Mouse (Mus musculus): ENCODE measurements around the gene Rbfox2. TPM values are rescaled to one million over a fixed set of nuclear protein-coding genes. Genes with fewer than 3 reads are reported as not detected.
"Not testable (repeated sequence)": the region's sequence is repeated elsewhere in the genome, so short reads cannot be mapped to it uniquely, and the experiment has no call there.

The Rbfox2 gene
- polyA plus RNA-seq, 1 experiment, result 78.3 TPM

DNA sequence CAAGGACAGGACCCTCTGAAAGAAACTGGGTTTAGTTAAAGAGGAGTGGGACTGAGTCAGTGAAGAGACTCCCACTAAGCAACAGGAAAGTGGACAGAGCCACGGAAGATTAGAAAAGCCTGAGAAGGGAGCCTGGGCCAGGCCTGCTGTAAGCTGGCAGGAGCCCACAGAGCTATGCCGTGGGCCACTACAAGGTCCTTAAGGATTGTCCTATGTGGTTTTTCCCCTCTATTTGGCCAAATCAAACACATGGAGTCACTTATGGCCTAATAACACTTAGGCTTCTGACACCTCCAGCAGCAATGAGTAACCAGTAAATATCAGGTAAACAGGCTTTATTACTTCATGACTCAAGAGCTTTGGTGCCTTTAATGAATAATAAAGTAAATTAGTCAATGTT, 31.2 kb downstream of the Rbfox2 start:
- Histone ChIP-seq H3K27ac (ENCODE audit: insufficient read depth, low read length) (no peak overlapping the region), H3K36me3 (ENCODE audit: control insufficient read depth, insufficient read depth, low read length, poor library complexity, severe bottlenecking) (no peaks in the 10 kb centered on the region), H3K9me3 (replicated peaks; ENCODE audit: control insufficient read depth, insufficient read depth, low read length, poor library complexity, severe bottlenecking) (no peaks in the 10 kb centered on the region), H3K4me3 (ENCODE audit: low read depth, low read length) (no peak overlapping the region), H3K9ac (ENCODE audit: low read depth, poor library complexity, severe bottlenecking) (no peak overlapping the region), H3K27me3 (ENCODE audit: control insufficient read depth, insufficient read depth, low read length, poor library complexity, severe bottlenecking) (no peaks in the 10 kb centered on the region), H3K4me1 (ENCODE audit: control insufficient read depth, insufficient read depth, low read length) (no peaks in the 10 kb centered on the region)
- TF ChIP-seq POLR2A (IDR thresholded peaks at IDR 0.05; ENCODE audit: insufficient read depth, low read length) (no peak), CTCF (IDR thresholded peaks at IDR 0.05; ENCODE audit: low read depth, low read length) (no peak), EP300 (IDR thresholded peaks at IDR 0.05; ENCODE audit: insufficient read depth, low read depth, low read length) (no peak)

DNA sequence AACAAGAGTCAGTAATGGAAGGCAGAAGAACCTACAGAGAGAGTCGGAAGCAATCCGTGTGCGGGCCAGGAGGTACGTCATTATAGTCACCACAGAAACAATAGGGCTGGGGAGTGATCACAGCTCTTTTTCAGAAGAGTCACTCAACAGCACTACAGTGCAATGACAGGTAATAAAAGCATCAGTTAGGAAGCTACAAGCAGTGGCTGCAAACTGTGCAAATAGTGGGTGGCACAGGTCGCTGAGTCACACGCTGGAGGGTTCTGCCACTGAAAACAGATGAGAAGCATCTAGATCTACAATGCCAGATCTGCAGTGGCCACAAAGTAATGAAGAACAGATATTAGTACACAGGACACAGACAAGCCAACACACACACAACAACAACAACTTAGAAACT, 32.9 kb downstream of the Rbfox2 start:
- TF ChIP-seq POLR2A (IDR thresholded peaks at IDR 0.05; ENCODE audit: insufficient read depth, low read length), result no peak
- TF ChIP-seq EP300 (IDR thresholded peaks at IDR 0.05; ENCODE audit: insufficient read depth, low read depth, low read length), result no peak
- no peak for TF ChIP-seq CTCF (IDR thresholded peaks at IDR 0.05; ENCODE audit: low read depth, low read length)
- H3K4me3 ChIP-seq (ENCODE audit: low read depth, low read length), result no peak overlapping the region
- no peak overlapping the region for H3K9ac ChIP-seq (ENCODE audit: low read depth, poor library complexity, severe bottlenecking)
- no peak overlapping the region for H3K27ac ChIP-seq (ENCODE audit: insufficient read depth, low read length)
- no peaks in the 10 kb centered on the region for H3K36me3 ChIP-seq (ENCODE audit: control insufficient read depth, insufficient read depth, low read length, poor library complexity, severe bottlenecking)
- no peaks in the 10 kb centered on the region for H3K27me3 ChIP-seq (ENCODE audit: control insufficient read depth, insufficient read depth, low read length, poor library complexity, severe bottlenecking)
- H3K9me3 ChIP-seq (replicated peaks; ENCODE audit: control insufficient read depth, insufficient read depth, low read length, poor library complexity, severe bottlenecking), result no peaks in the 10 kb centered on the region
- no peaks in the 10 kb centered on the region for H3K4me1 ChIP-seq (ENCODE audit: control insufficient read depth, insufficient read depth, low read length)

DNA sequence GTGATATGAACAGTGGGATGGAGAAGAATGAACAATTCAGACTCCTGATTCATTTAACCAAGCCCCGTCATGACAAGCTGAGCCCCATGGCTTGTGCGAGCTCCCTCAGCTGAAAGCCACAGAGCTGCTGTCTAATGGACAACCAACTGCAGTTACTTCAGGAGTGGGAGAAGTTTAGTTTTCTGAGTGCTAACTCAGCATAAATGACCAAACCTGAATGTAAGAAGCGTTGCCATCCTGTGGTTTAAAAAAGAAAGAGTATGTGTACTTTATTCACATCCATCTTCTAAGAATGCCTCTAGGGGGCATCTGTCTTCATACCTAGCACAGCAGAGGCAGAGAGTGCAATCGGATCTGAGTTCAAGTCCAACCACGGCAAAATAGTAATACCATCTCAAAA, 35.5 kb downstream of the Rbfox2 start:
- Histone ChIP-seq H3K9ac (ENCODE audit: low read depth, poor library complexity, severe bottlenecking) (no peak overlapping the region), H3K9me3 (replicated peaks; ENCODE audit: control insufficient read depth, insufficient read depth, low read length, poor library complexity, severe bottlenecking) (no peaks in the 10 kb centered on the region), H3K27ac (ENCODE audit: insufficient read depth, low read length) (no peak overlapping the region), H3K36me3 (ENCODE audit: control insufficient read depth, insufficient read depth, low read length, poor library complexity, severe bottlenecking) (no peaks in the 10 kb centered on the region), H3K4me1 (ENCODE audit: control insufficient read depth, insufficient read depth, low read length) (peaks cover 1% of the 10 kb centered on the region), H3K4me3 (ENCODE audit: low read depth, low read length) (no peak overlapping the region), H3K27me3 (ENCODE audit: control insufficient read depth, insufficient read depth, low read length, poor library complexity, severe bottlenecking) (no peaks in the 10 kb centered on the region)
- TF ChIP-seq EP300 (IDR thresholded peaks at IDR 0.05; ENCODE audit: insufficient read depth, low read depth, low read length) (no peak), POLR2A (IDR thresholded peaks at IDR 0.05; ENCODE audit: insufficient read depth, low read length) (no peak), CTCF (IDR thresholded peaks at IDR 0.05; ENCODE audit: low read depth, low read length) (no peak)

DNA sequence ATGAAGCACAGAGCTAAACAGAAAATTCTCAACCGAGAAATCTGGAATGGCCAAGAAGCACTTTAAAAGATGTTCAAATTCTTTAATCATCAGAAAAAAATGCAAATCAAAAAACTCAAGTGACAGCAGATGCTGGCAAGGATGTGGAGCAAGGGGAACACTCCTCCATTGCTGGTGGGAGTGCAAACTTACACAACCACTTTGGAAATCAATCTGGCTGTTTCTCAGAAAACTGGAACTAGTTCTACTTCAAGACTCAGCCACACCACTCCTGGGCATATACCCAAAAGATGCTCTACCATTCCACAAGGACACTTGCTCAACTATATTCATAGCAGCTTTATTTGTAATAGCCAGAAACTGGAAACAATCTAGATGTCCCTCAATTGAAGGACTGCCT, 37.3 kb downstream of the Rbfox2 start:
- not testable (repeated sequence) for H3K4me3 ChIP-seq (ENCODE audit: low read depth, low read length); H3K27ac ChIP-seq (ENCODE audit: insufficient read depth, low read length); H3K4me1 ChIP-seq (ENCODE audit: control insufficient read depth, insufficient read depth, low read length); H3K9ac ChIP-seq (ENCODE audit: low read depth, poor library complexity, severe bottlenecking); H3K9me3 ChIP-seq (replicated peaks; ENCODE audit: control insufficient read depth, insufficient read depth, low read length, poor library complexity, severe bottlenecking); H3K27me3 ChIP-seq (ENCODE audit: control insufficient read depth, insufficient read depth, low read length, poor library complexity, severe bottlenecking); H3K36me3 ChIP-seq (ENCODE audit: control insufficient read depth, insufficient read depth, low read length, poor library complexity, severe bottlenecking)

DNA sequence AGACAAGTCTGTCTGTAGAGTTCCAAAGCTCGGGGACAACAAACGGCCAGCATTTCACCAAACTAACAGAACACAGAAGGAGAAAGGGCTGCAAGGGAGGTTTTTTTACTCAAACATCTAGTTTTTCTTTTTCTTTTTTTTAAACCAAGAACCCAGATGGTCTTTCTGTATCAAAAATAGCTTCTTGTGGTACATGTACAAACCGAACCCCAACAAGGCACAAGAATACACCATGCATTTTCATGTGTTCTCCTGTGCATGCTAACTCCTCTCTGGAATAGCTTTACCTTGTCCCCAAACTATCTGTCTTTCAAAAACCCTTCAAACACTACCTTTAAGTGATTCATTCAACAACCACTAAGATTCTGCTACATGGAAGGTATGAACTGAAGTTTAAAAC, 38.4 kb downstream of the Rbfox2 start:
- no peak overlapping the region for H3K9ac ChIP-seq (ENCODE audit: low read depth, poor library complexity, severe bottlenecking)
- no peak overlapping the region for H3K27ac ChIP-seq (ENCODE audit: insufficient read depth, low read length)
- H3K4me1 ChIP-seq (ENCODE audit: control insufficient read depth, insufficient read depth, low read length), result peaks cover 1% of the 10 kb centered on the region
- no peaks in the 10 kb centered on the region for H3K36me3 ChIP-seq (ENCODE audit: control insufficient read depth, insufficient read depth, low read length, poor library complexity, severe bottlenecking)
- no peak overlapping the region for H3K4me3 ChIP-seq (ENCODE audit: low read depth, low read length)
- TF ChIP-seq CTCF (IDR thresholded peaks at IDR 0.05; ENCODE audit: low read depth, low read length), result no peak
- H3K9me3 ChIP-seq (replicated peaks; ENCODE audit: control insufficient read depth, insufficient read depth, low read length, poor library complexity, severe bottlenecking), result no peaks in the 10 kb centered on the region
- H3K27me3 ChIP-seq (ENCODE audit: control insufficient read depth, insufficient read depth, low read length, poor library complexity, severe bottlenecking), result no peaks in the 10 kb centered on the region

DNA sequence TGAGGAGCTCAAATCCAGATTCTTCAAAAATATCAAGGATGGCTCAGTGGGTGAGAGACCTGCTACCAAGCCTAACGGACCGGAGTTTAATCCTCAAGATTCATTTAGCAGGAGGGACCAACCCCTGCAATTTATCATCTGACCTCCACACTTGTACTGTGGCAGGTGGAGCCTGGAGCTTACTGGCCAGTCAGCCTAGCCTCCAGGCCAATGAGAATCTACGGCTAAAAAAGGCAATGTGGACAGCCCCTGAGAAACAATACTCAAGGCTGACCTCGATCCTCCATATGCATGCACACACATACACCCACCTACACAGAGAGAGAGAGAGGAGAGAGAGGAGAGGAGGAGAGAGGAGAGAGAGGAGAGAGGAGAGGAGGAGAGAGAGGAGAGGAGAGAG, 41.5 kb downstream of the Rbfox2 start:
- Histone ChIP-seq H3K9me3 (replicated peaks; ENCODE audit: control insufficient read depth, insufficient read depth, low read length, poor library complexity, severe bottlenecking) (no peaks in the 10 kb centered on the region), H3K4me3 (ENCODE audit: low read depth, low read length) (no peak overlapping the region), H3K9ac (ENCODE audit: low read depth, poor library complexity, severe bottlenecking) (no peak overlapping the region), H3K27me3 (ENCODE audit: control insufficient read depth, insufficient read depth, low read length, poor library complexity, severe bottlenecking) (no peaks in the 10 kb centered on the region), H3K36me3 (ENCODE audit: control insufficient read depth, insufficient read depth, low read length, poor library complexity, severe bottlenecking) (no peaks in the 10 kb centered on the region), H3K4me1 (ENCODE audit: control insufficient read depth, insufficient read depth, low read length) (peaks cover 1% of the 10 kb centered on the region), H3K27ac (ENCODE audit: insufficient read depth, low read length) (no peak overlapping the region)
- no peak for TF ChIP-seq EP300 (IDR thresholded peaks at IDR 0.05; ENCODE audit: insufficient read depth, low read depth, low read length)
- no peak for TF ChIP-seq CTCF (IDR thresholded peaks at IDR 0.05; ENCODE audit: low read depth, low read length)
- no peak for TF ChIP-seq POLR2A (IDR thresholded peaks at IDR 0.05; ENCODE audit: insufficient read depth, low read length)

DNA sequence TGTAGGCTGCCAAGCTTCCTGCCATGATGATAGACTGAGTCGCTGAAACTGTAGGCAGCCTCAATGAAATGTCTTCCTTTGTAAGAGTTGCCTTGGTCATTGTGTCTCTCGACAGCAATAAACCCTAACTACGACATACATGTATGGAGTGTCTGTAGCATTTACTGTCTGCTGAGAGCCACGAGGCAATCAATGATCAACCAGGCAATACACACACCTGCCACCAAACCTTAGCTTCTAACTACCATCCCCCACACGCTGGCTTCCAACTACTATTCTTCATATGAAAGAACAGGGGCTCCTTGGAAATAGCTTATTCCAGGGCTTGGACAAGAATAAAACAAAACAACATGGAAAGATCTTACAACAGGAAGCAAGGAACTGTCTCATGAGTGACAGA, 42.5 kb downstream of the Rbfox2 start:
- peaks cover 1% of the 10 kb centered on the region for H3K4me1 ChIP-seq (ENCODE audit: control insufficient read depth, insufficient read depth, low read length)
- no peak overlapping the region for H3K27ac ChIP-seq (ENCODE audit: insufficient read depth, low read length)
- TF ChIP-seq EP300 (IDR thresholded peaks at IDR 0.05; ENCODE audit: insufficient read depth, low read depth, low read length) (no peak), CTCF (IDR thresholded peaks at IDR 0.05; ENCODE audit: low read depth, low read length) (no peak), POLR2A (IDR thresholded peaks at IDR 0.05; ENCODE audit: insufficient read depth, low read length) (no peak)
- H3K9ac ChIP-seq (ENCODE audit: low read depth, poor library complexity, severe bottlenecking), result no peak overlapping the region
- no peaks in the 10 kb centered on the region for H3K9me3 ChIP-seq (replicated peaks; ENCODE audit: control insufficient read depth, insufficient read depth, low read length, poor library complexity, severe bottlenecking)
- H3K27me3 ChIP-seq (ENCODE audit: control insufficient read depth, insufficient read depth, low read length, poor library complexity, severe bottlenecking), result no peaks in the 10 kb centered on the region
- H3K4me3 ChIP-seq (ENCODE audit: low read depth, low read length), result no peak overlapping the region
- no peaks in the 10 kb centered on the region for H3K36me3 ChIP-seq (ENCODE audit: control insufficient read depth, insufficient read depth, low read length, poor library complexity, severe bottlenecking)
